Mouse (Mus musculus): ENCODE results near the gene Upf2. TPM values are rescaled to one million over a fixed set of nuclear protein-coding genes. Genes with fewer than 3 reads are reported as not detected.
"Not testable (repeated sequence)": the region's sequence is repeated elsewhere in the genome, so short reads cannot be mapped to it uniquely, and the experiment has no call there.

Gene Upf2
- polyA plus RNA-seq, 1 experiment, result 11.0 TPM

- Histone ChIP-seq H3K36me3 (ENCODE audit: control insufficient read depth, insufficient read depth, low read length) (no peaks in the 10 kb centered on the region), H3K4me1 (ENCODE audit: control insufficient read depth, insufficient read depth, low read length) (0 out of 2 replicates have a peak, but pooled peaks cover 3% of the 10 kb centered on the region), H3K27me3 (ENCODE audit: control insufficient read depth, insufficient read depth, low read length) (no peaks in the 10 kb centered on the region), H3K27ac (ENCODE audit: control insufficient read depth, insufficient read depth, low read depth, low read length) (no peak overlapping the region), H3K4me3 (ENCODE audit: control insufficient read depth, low read depth, low read length) (no peak overlapping the region)
- TF ChIP-seq POLR2A (IDR thresholded peaks at IDR 0.05; ENCODE audit: control insufficient read depth, low read depth, low read length) (no peak), CTCF (IDR thresholded peaks at IDR 0.05; ENCODE audit: control insufficient read depth, insufficient read depth, insufficient replicate concordance, low read depth, low read length) (no peak)
Measured at GRCm38 (mm10) chr2:5948964-5949363, 2.3 kb upstream of the Upf2 start.

- not testable (repeated sequence) for H3K27ac ChIP-seq (ENCODE audit: control insufficient read depth, insufficient read depth, low read depth, low read length); H3K4me1 ChIP-seq (ENCODE audit: control insufficient read depth, insufficient read depth, low read length); H3K27me3 ChIP-seq (ENCODE audit: control insufficient read depth, insufficient read depth, low read length); H3K4me3 ChIP-seq (ENCODE audit: control insufficient read depth, low read depth, low read length); H3K36me3 ChIP-seq (ENCODE audit: control insufficient read depth, insufficient read depth, low read length)
Measured at GRCm38 (mm10) chr2:5949821-5950220, 1.4 kb upstream of the Upf2 start.

GRCm38 (mm10) chr2:5950305-5950704, 964 bp upstream of the Upf2 start:
- H3K36me3 ChIP-seq (ENCODE audit: control insufficient read depth, insufficient read depth, low read length), result no peaks in the 10 kb centered on the region
- H3K27me3 ChIP-seq (ENCODE audit: control insufficient read depth, insufficient read depth, low read length), result no peaks in the 10 kb centered on the region
- 0 out of 2 replicates have a peak, but pooled peaks cover 3% of the 10 kb centered on the region for H3K4me1 ChIP-seq (ENCODE audit: control insufficient read depth, insufficient read depth, low read length)
- H3K4me3 ChIP-seq (ENCODE audit: control insufficient read depth, low read depth, low read length), result peak overlapping the region; percentile 81; the same call in 1 of the 2 replicates
- no peak overlapping the region for H3K27ac ChIP-seq (ENCODE audit: control insufficient read depth, insufficient read depth, low read depth, low read length)
- TF ChIP-seq CTCF (IDR thresholded peaks at IDR 0.05; ENCODE audit: control insufficient read depth, insufficient read depth, insufficient replicate concordance, low read depth, low read length), result no peak
- TF ChIP-seq POLR2A (IDR thresholded peaks at IDR 0.05; ENCODE audit: control insufficient read depth, low read depth, low read length), result no peak

GRCm38 (mm10) chr2:5951621-5952211, 447 bp downstream of the Upf2 start:
- H3K4me1 ChIP-seq (ENCODE audit: control insufficient read depth, insufficient read depth, low read length), result 0 out of 2 replicates have a peak, but pooled peaks cover 3% of the 10 kb centered on the region
- peak overlapping the region; percentile 94 for H3K27ac ChIP-seq (ENCODE audit: control insufficient read depth, insufficient read depth, low read depth, low read length)
- no peaks in the 10 kb centered on the region for H3K27me3 ChIP-seq (ENCODE audit: control insufficient read depth, insufficient read depth, low read length)
- TF ChIP-seq POLR2A (IDR thresholded peaks at IDR 0.05; ENCODE audit: control insufficient read depth, low read depth, low read length), result no peak; the same call in 1 of the 2 replicates
- 0 out of 2 replicates have a peak, but pooled peaks have one; percentile 3 for TF ChIP-seq CTCF (IDR thresholded peaks at IDR 0.05; ENCODE audit: control insufficient read depth, insufficient read depth, insufficient replicate concordance, low read depth, low read length)
- peak overlapping the region; percentile 93 for H3K4me3 ChIP-seq (ENCODE audit: control insufficient read depth, low read depth, low read length)
- no peaks in the 10 kb centered on the region for H3K36me3 ChIP-seq (ENCODE audit: control insufficient read depth, insufficient read depth, low read length)

DNA sequence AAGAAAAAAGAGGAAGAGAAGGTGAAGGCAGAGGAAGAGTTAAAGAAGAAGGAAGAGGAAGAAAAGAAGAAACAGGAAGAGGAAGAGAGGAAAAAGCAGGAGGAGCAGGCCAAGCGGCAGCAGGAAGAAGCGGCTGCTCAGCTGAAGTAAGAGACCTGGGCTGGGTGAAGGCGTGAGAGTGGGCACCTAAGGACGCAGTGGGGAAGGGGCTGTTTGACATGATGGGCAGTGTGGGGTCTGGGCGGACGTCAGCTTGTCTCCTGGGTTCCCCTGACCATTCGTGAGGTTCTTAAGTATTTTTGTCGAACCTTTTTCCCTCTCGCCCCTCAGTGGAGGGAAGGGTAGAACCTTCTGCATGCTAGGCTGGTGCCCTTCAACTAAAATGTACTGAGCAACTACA, 6.4 kb downstream of the Upf2 start:
- H3K4me1 ChIP-seq (ENCODE audit: control insufficient read depth, insufficient read depth, low read length), result no peaks in the 10 kb centered on the region
- TF ChIP-seq POLR2A (IDR thresholded peaks at IDR 0.05; ENCODE audit: control insufficient read depth, low read depth, low read length) (no peak), CTCF (IDR thresholded peaks at IDR 0.05; ENCODE audit: control insufficient read depth, insufficient read depth, insufficient replicate concordance, low read depth, low read length) (no peak)
- H3K36me3 ChIP-seq (ENCODE audit: control insufficient read depth, insufficient read depth, low read length), result peaks cover 2% of the 10 kb centered on the region; the same call in 1 of the 2 replicates
- no peaks in the 10 kb centered on the region for H3K27me3 ChIP-seq (ENCODE audit: control insufficient read depth, insufficient read depth, low read length)
- H3K4me3 ChIP-seq (ENCODE audit: control insufficient read depth, low read depth, low read length), result no peak overlapping the region; the same call in 1 of the 2 replicates
- H3K27ac ChIP-seq (ENCODE audit: control insufficient read depth, insufficient read depth, low read depth, low read length), result no peak overlapping the region

GRCm38 (mm10) chr2:5962265-5962664, 11.0 kb downstream of the Upf2 start:
- no peak for TF ChIP-seq CTCF (IDR thresholded peaks at IDR 0.05; ENCODE audit: control insufficient read depth, insufficient read depth, insufficient replicate concordance, low read depth, low read length)
- no peak for TF ChIP-seq POLR2A (IDR thresholded peaks at IDR 0.05; ENCODE audit: control insufficient read depth, low read depth, low read length)
- no peak overlapping the region for H3K4me3 ChIP-seq (ENCODE audit: control insufficient read depth, low read depth, low read length)
- H3K27me3 ChIP-seq (ENCODE audit: control insufficient read depth, insufficient read depth, low read length), result no peaks in the 10 kb centered on the region
- no peak overlapping the region for H3K27ac ChIP-seq (ENCODE audit: control insufficient read depth, insufficient read depth, low read depth, low read length)
- no peaks in the 10 kb centered on the region for H3K4me1 ChIP-seq (ENCODE audit: control insufficient read depth, insufficient read depth, low read length)
- peaks cover 2% of the 10 kb centered on the region for H3K36me3 ChIP-seq (ENCODE audit: control insufficient read depth, insufficient read depth, low read length)

DNA sequence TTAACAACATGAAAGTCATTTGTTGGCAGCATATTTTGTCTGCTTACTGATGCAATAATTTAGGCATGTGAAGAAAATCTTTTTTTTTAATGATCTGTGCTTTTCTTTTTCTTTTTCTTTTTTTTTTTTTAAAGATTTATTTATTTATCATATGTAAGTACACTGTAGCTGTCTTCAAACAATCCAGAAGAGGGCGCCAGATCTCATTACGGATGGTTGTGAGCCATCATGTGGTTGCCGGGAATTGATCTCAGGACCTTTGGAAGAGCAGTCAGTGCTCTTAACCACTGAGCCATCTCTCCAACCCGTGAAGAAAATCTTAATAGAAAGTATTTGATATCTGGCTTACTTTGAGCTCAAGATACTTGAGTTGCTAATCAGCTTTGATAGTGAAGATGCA, 12.5 kb downstream of the Upf2 start:
- H3K36me3 ChIP-seq (ENCODE audit: control insufficient read depth, insufficient read depth, low read length); H3K4me1 ChIP-seq (ENCODE audit: control insufficient read depth, insufficient read depth, low read length); H3K27ac ChIP-seq (ENCODE audit: control insufficient read depth, insufficient read depth, low read depth, low read length); H3K4me3 ChIP-seq (ENCODE audit: control insufficient read depth, low read depth, low read length); H3K27me3 ChIP-seq (ENCODE audit: control insufficient read depth, insufficient read depth, low read length): not testable (repeated sequence)

DNA sequence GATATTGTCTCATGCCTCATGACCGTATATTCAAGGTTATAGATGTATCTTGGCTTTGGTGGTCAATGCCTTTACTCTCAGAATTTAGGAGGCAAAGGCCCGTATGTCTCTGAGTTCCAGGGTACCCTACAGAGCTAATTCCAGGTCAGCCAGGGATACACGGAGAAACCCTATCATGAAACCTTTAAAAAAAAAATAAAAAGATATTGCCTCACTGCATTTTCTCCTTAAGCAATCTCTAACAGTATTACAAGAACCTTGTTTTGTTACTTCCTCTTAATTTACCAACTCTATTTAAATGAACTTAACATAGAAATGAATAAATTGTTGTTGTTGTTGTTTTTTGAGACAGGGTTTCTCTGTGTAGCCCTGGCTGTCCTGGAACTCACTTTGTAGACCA, 14.7 kb downstream of the Upf2 start:
- Histone ChIP-seq H3K4me3 (ENCODE audit: control insufficient read depth, low read depth, low read length) (no peak overlapping the region), H3K36me3 (ENCODE audit: control insufficient read depth, insufficient read depth, low read length) (peaks cover 2% of the 10 kb centered on the region)
- TF ChIP-seq POLR2A (IDR thresholded peaks at IDR 0.05; ENCODE audit: control insufficient read depth, low read depth, low read length) (no peak), CTCF (IDR thresholded peaks at IDR 0.05; ENCODE audit: control insufficient read depth, insufficient read depth, insufficient replicate concordance, low read depth, low read length) (no peak)

DNA sequence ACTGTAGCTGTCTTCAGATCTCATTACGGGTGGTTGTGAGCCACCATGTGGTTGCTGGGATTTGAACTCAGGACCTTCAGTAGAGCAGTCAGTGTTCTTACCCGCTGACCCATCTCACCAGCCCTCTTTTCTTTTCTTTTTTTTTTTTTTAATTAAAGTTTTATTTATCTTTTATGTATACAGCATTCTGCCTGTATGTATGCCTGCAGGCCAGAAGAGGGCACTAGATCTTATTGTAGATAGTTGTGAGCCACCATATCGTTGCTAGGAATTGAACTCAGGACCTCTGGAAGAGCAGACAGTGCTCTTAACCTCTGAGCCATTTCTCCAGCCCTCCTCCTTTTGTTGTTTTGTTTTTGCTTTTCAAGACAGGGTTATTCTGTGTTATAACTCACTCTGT, 19.4 kb downstream of the Upf2 start:
- not testable (repeated sequence) for H3K4me3 ChIP-seq (ENCODE audit: control insufficient read depth, low read depth, low read length); H3K36me3 ChIP-seq (ENCODE audit: control insufficient read depth, insufficient read depth, low read length); H3K27me3 ChIP-seq (ENCODE audit: control insufficient read depth, insufficient read depth, low read length); H3K4me1 ChIP-seq (ENCODE audit: control insufficient read depth, insufficient read depth, low read length); H3K27ac ChIP-seq (ENCODE audit: control insufficient read depth, insufficient read depth, low read depth, low read length)

More for the DNA sequence above, 14.7 kb downstream of the Upf2 start:
- Histone ChIP-seq H3K27me3 (ENCODE audit: control insufficient read depth, insufficient read depth, low read length) (no peaks in the 10 kb centered on the region), H3K4me1 (ENCODE audit: control insufficient read depth, insufficient read depth, low read length) (no peaks in the 10 kb centered on the region), H3K27ac (ENCODE audit: control insufficient read depth, insufficient read depth, low read depth, low read length) (no peak overlapping the region)
